Mouse (Mus musculus): ENCODE data around the gene Tmem50a. TPM values are rescaled to one million over a fixed set of nuclear protein-coding genes. Genes with fewer than 3 reads are reported as not detected.

Gene Tmem50a
- total RNA-seq, 2 experiments from 2014 or later = 128 to 133 TPM

DNA sequence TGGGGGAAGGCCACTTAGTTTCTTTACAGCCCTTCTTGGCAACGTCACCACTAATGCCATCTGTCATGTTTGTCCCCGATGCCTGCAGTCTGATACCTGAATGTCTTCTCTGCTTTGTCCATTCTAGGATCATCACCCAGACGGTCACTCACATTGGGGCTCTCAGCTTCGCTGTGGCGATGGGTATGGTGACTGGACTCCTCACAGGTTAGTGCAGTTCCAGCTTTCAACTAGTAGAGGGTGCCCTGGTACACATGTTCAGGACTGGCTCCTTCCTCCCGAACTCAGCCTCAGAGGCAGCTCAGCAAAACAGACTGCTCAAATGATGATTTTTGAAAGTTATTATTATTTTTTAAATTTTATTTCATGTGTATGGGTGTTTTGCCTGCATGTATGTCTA lies 22.7 kb downstream of the Tmem50a start:
- intact Hi-C loops (cut with DNase I) = no loop called here
- DNase-seq (ENCODE audit: extremely low spot score in 1 of 2, low spot score in 2 of 2) = peak; percentile 41 to 57

DNA sequence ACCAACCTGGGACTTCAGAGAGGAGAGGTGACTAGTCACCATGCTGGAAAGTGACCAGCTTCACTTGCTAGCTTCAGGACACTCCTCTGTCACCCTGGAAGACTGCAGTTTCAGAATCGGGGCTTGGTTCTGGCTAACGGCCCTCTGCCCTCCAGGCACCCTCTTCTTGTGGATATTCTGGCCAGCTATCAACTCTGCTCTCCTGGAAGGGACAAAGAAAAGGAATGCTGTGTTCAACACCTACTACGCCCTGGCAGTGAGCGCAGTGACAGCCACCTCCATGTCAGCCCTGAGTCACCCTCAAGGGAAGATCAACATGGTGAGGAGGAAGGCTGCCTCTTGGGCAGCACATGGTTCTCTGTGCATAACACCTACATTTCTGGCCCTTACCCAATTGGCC lies 30.5 kb downstream of the Tmem50a start:
- no peak for DNase-seq (ENCODE audit: extremely low spot score in 1 of 2, low spot score in 2 of 2)
- intact Hi-C loops (cut with DNase I) = loop anchor here (5.0 to 10.0 kb wide), 2 partner anchors 82 to 340 kb away; no protein-coding TSS in a partner anchor

DNA sequence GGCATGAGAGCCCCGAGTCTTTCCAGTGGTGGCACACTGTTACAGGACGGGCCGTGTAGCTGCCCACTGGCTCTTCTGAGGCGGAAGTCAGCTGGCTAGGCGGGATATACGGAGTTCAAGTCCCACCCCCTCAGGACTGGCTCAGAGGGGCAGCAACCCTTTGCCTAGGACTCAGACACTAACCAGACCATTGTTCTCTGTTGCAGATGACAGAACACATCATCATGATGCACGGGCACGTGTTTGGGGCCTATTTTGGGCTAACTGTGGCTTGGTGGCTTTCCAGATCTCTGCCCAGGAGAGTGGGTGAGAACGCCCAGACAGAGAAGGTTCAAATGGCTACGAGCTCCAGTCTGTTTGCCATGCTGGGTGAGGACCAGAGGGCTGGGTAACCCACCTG lies 31.0 kb downstream of the Tmem50a start:
- no peak for DNase-seq (ENCODE audit: extremely low spot score in 1 of 2, low spot score in 2 of 2)
- intact Hi-C loops (cut with DNase I) = loop anchor here (5.0 to 10.0 kb wide), 2 partner anchors 82 to 339 kb away; no protein-coding TSS in a partner anchor

DNA sequence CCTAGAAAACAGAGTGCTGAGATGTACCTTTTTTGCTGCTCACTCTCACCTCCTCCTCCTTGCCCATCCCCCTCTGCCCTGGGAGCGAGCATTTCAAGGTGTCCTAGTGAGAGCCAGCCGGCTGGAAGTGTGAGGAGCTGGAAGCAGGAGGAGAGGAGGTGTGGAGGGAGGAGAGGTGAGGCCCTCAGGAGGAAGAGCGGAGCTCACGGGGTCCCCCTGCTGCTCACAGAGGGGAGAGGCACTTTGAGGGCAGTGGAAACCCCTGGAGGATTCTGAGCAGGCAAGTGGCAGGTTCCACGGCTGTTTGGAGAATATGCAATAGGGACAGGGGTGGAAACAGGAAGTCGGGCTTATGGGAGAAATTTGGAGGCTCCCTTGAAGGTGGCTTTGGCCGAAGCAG lies 31.6 kb downstream of the Tmem50a start:
- intact Hi-C loops (cut with DNase I) = loop anchor here (5.0 to 10.0 kb wide), 2 partner anchors 81 to 338 kb away; no protein-coding TSS in a partner anchor
- peak in 1 of 2 experiments; percentile 36 for DNase-seq (ENCODE audit: extremely low spot score in 1 of 2, low spot score in 2 of 2)

DNA sequence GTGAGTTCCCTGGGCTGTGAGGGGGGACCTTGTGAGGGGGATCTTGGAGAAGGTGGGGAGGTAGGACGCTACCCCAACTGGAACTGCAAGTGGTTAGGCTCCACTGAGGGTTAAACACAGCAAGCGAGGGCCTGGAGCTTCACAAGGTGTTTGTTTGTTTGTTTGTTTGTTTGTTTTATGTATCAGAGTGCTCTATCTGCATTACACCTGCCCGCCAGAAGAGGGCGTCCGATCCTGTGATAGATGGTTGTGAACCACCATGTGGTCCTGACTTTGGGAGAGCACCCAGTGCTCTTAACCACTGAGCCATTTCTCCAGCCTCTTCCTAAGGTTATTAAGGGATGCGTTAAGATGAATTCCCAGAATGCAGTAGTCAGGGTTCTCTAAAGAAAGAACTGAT lies 34.8 kb downstream of the Tmem50a start:
- intact Hi-C loops (cut with DNase I) = loop anchor here (5.0 to 10.0 kb wide), 2 partner anchors 78 to 335 kb away; no protein-coding TSS in a partner anchor
- no peak for DNase-seq (ENCODE audit: extremely low spot score in 1 of 2, low spot score in 2 of 2)

DNA sequence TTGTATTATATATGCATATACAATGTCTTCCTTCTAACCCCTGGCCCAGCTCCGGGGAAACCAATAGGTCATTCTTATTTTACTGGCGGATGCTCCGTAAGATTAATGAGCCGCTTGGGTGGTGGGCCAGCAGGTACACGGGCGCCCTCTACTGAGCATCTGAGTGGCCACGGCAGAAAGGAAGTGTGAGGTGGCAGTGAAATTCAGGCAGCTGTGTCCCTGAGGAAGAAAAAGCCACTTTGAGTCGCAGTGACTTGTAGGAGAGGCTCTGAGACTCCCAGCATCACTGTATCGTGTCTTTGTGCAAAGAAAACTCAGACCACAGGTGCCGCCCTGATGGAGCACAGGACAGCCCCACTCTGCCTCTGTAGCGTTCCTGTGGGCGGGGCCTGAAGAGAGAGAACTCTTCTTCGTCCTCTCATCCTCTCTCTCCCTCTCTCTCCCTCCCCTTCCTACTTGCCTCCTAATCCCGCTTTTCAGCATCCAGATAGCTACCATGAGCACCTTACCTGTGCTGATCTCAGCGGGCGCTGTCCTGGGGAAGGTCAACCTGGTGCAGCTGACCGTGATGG lies 35.3 kb downstream of the Tmem50a start:
- peak; percentile 59 to 81 for DNase-seq (ENCODE audit: extremely low spot score in 1 of 2, low spot score in 2 of 2)
- intact Hi-C loops (cut with DNase I) = no loop called here

DNA sequence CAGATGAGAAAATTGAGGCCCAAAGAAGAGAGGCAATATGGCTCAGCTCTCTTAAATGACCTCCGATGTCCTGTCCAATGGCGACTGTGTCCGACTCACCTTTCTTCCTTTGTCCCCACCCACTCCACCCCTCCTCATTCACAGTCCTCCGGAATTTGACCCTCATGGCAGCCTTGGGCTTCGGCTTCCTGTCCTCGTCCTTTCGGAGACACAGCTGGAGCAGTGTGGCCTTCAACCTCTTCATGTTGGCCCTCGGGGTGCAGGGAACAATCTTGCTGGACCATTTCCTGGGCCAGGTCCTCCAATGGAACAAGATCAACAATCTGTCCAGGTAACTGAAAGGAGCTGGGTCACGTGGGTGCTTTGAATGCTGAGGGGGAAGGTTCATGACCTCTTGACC lies 38.7 kb downstream of the Tmem50a start:
- intact Hi-C loops (cut with DNase I) = no loop called here
- no peak for DNase-seq (ENCODE audit: extremely low spot score in 1 of 2, low spot score in 2 of 2)

DNA sequence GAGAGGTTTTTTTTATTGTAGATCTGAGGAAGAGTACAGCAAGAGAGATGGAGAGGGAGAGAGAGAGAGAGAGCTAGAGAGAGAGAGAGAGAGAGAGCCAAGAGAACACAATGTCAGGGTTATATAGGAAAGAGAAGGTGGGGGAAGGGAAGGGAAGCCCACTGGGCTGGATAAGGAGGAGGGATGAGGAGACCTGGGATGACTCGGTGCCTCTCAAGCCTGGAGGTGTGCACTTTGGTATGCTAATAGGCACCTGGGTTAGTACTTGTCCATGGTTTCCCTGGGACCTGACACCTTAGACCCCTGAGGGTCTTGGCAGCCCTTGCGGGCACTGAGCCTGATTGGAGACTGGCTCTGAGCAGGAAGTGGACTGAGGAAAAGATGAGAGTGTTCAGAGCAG lies 42.9 kb downstream of the Tmem50a start:
- DNase-seq (ENCODE audit: extremely low spot score in 1 of 2, low spot score in 2 of 2) = no peak
- intact Hi-C loops (cut with DNase I) = no loop called here

DNA sequence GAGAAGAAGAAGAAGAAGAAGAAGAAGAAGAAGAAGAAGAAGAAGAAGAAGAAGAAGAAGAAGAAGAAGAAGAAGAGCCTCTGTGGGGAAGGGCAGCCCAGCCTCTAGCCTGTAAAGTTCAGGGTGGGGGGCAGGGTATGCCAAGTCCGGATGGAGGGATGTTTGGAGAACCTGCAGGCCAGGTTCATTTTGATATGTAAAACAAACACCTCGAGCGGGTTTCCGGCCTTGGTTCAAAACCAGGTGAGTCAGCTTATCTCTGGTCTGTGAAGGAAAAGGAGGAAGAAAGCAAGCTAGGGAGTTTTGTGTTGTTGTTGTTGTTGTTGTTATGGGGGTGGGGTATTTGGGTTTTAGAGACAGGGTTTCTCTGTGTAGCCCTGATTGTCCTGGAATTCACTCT lies 43.3 kb downstream of the Tmem50a start:
- intact Hi-C loops (cut with DNase I) = no loop called here
- DNase-seq (ENCODE audit: extremely low spot score in 1 of 2, low spot score in 2 of 2) = no peak

DNA sequence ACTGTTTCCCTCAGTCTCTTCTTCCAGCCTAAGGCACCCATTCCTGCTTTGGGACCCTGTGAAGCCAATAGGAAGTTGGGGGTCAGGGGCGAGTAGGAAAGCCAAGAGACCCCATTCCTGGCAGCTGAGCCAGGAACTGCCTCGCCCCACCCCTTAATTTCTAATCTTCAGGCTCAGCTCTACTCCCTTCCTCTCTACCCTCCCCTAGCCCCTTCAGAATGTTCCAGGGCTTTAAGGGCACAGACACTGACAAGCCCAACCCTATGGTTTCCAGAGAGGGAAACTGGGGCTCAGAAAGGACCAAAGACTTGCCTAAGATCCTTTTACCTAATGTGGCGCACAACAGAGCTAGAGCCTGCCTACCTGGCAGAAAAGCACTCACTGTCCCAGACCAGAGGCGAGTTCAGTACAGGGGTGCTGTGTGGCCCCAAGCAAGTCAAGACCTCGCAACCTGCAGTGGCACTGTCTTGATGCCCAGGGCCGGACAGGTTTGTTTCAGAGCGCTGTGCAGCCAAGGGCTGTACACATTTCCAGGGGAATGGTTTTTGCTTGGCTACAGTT lies 44.9 kb downstream of the Tmem50a start:
- no peak for DNase-seq (ENCODE audit: extremely low spot score in 1 of 2, low spot score in 2 of 2)
- intact Hi-C loops (cut with DNase I) = no loop called here

DNA sequence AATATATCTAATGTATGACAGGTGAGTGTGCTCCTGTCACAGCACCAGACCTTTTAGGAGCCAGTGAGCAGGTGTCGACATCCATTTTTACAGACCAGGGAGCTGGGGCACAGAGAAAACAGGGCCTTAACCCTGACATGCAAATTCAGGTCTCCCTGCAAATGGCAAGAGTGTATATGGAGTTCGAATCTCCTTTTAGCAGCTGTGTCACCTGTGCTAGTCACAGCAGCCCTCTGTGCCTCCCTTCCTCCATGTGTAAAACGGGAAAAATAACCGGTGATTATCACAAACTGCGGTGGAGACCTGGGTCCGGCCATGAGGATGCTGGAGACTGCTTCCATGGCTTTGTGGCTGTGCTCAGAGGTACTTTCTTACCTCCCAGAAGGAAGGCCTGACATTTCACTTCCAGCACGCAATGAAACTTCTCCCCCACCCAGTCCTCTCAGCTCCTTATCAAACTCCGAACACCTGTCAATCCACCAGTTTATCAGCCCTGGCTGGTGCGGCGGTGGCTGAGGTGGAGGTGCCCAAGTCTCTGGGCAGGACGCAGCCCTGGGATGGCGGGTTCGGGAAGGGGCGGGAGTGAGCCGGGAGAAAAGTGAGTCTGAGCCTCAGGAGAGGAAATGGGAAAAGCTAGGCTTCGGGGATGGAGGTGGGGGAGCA lies 45.6 kb downstream of the Tmem50a start:
- DNase-seq (ENCODE audit: extremely low spot score in 1 of 2, low spot score in 2 of 2) = no peak
- intact Hi-C loops (cut with DNase I) = no loop called here

DNA sequence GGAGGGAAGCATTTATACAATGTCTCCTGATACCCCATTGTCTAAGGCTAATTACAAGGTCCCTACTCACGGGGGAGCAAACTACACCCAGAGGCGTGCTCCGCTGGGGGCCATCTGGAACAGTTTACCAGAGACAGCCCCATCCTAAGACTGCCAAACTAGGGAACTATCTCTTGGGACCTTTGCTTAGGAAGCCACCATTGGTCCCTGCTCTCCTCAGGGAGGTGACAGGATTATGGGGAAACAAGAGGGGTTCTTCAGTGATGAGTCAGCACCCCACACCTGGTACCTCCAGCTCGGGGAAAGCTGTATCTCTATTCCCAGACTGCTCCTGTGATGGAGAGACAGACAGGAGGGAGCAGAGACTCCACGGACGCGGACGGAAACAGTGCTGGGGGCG lies 46.3 kb downstream of the Tmem50a start:
- intact Hi-C loops (cut with DNase I) = no loop called here
- no peak for DNase-seq (ENCODE audit: extremely low spot score in 1 of 2, low spot score in 2 of 2)

DNA sequence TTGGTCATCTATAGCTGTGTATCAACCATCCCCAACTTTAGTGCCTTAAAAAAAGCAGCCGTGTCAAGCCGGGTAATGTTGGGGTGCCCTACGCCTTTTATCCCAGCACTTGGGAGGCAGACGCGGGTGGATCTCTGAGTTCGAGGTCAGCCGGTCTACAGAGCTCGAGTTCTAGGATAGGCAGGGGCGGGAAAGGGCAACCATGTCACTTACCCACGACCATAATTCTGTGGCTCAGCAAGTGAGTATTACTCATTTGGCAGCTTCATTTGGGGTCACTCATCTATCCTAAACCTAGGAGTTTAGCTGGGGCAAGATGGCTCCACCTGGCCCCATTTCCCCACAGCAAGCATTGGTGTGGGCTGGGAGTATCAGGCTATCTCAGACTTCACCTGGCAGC lies 46.8 kb downstream of the Tmem50a start:
- intact Hi-C loops (cut with DNase I) = no loop called here
- DNase-seq (ENCODE audit: extremely low spot score in 1 of 2, low spot score in 2 of 2) = no peak

DNA sequence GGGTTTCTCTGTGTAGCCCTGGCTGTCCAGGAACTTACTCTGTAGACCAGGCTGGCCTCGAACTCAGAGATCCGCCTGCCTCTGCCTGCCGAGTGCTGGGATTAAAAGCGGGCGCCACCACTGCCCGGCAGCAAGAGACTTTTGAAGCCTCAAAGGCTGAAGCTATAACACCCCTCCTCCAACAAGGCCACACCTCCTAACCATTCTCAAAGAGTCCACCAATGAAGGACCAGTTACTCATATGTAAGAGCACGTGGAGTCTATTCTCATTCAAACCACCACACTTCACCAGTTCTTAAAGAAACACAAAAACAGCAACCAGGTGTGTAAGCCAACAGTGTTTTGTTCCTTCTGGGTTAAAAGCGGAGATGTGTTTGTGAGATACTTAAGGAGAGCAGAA lies 47.2 kb downstream of the Tmem50a start:
- DNase-seq (ENCODE audit: extremely low spot score in 1 of 2, low spot score in 2 of 2) = no peak
- intact Hi-C loops (cut with DNase I) = no loop called here

DNA sequence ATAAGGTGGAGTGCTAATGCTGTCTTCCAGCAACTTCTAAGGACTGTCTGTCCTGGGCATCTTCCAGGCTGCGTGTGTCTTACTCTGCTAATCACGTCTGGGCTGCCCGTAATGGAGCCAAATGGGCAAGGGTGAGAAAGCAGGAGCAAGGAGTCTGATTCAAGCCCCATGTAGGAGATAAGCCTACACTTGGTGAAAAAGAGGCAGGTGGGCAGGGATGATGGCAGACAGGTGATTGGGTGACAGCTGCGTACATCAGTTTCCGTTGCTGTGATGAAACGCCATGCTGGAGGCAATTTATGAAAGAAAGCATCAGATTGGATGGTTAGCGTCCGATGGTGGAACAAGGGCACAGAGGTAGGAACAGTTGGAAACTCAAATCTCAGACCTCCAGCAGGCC lies 47.6 kb downstream of the Tmem50a start:
- intact Hi-C loops (cut with DNase I) = no loop called here
- DNase-seq (ENCODE audit: extremely low spot score in 1 of 2, low spot score in 2 of 2) = no peak

DNA sequence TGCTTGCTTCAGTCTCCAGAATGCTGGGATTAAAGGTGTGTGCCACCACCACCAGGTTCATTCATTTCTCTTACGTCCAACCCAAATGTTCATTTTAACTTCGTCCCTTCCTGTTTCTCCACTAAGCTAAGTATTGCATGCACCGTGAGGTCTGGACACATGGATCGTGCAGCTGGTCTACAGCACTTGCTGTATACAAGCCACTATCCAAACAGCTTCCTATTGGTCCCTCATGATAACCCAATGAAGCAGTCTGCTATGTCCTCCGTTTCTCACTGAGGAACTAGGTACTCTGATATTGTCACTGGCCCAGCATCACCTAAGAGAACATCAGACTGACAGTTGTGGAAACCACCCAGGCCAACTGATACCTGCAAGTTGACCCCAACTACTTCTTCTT lies 49.0 kb downstream of the Tmem50a start:
- intact Hi-C loops (cut with DNase I) = no loop called here
- DNase-seq (ENCODE audit: extremely low spot score in 1 of 2, low spot score in 2 of 2) = no peak

DNA sequence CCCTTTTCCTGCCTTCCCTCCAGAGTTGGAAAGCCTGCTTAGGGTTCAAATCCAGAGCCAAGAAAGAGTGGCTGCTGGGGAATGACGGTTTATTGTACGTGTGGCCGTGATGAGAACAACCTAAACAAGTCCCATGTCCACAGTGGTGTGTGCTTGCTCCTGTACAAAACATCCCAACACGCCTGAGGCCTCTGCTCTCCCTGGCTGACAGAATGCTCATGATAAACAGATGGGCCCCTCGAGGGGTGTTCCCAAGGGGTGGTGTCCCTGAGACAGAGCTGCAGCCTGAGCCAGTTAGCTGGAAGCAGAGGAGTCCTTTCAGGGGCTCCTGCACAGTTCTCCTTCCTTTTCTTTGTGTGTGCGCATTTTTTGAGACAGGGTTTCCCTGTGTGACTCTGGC lies 49.5 kb downstream of the Tmem50a start:
- DNase-seq (ENCODE audit: extremely low spot score in 1 of 2, low spot score in 2 of 2) = no peak
- intact Hi-C loops (cut with DNase I) = no loop called here

DNA sequence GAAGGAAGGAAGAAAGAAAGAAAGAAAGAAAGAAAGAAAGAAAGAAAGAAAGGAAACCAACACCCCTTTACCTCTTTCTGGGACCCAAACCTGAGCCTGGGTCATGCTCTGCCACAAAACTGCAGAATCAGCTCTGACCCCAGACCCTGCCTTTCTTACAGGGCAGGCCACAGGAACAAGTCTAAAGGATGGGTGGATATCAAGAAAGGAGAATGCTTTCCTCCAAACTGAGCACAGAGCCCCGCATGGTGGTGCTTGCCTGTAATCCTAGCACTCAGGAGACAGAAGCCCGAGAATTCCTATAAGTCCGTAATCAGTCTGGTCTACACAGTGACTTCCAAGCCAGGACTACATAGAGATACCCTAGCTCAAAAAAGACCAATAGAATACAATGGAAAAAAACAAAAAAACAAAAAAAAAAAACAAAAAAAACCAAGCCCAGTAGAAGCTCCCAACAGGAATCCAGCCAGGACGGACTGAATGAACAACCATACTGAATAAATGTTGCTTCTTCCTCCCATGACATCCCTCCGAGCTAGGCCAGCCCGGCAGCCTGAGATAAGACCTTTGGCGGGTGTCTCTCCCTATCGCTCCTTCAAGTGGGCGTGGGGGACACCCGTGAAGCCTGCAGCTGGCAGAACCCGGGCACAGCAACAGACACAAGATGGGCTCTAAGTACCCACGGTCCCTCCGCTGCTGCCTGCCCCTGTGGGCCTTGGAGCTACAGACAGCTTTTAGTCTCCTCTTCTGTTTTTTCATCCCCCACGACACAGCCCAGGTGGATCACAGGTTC lies 50.7 kb downstream of the Tmem50a start, which contains the start of gene Rhd:
Rhd (plus strand) TSS at position 600 of the 793 bp plus-strand sequence.
- intact Hi-C loops (cut with DNase I) = no loop called here
- DNase-seq (ENCODE audit: extremely low spot score in 1 of 2, low spot score in 2 of 2) = no peak

DNA sequence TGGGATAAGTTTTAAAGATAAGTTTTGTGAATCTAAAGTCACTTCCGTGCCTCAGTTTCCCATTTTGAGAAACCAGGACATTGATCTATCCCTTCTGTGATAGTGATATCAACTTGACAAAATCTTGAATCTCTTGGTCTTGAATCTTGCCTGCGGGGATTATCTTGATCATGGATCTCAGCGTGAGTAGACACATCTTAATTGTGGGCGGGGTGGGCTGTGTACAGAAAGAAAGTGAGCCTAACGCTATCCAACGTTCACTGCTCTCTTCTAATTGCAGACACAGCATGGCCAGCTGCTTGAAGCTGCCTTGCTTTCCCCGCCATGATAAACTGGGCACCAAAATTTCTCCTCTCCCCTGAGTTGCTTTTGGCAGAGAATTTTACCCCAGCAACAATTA lies 51.8 kb downstream of the Tmem50a start:
- no peak for DNase-seq (ENCODE audit: extremely low spot score in 1 of 2, low spot score in 2 of 2)
- intact Hi-C loops (cut with DNase I) = no loop called here

DNA sequence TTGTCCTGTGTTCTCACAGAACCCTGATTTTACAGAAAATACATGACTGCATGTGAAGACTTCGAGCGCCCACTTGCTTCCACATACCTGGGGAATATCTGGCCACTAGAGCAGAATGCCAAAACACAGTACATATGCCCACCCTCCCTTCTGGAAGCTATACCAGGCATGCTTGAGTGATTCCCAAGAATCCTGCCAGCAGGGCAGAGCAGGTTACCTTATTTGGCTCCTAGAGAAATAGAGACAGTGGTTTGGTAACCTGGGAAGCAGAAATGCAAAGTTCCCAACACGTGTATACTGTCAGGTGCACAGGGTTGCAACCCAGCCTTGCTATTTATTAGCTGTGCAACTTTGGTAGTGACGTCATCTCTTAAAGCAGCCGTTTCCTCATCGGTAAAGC lies 52.9 kb downstream of the Tmem50a start:
- intact Hi-C loops (cut with DNase I) = no loop called here
- no peak for DNase-seq (ENCODE audit: extremely low spot score in 1 of 2, low spot score in 2 of 2)
